In genomic region chr16:14044695-14045094, GRCm38 (mm10) we compare ENCODE assay signal across 15 mouse cellular contexts. TPM values are rescaled to one million over a fixed set of nuclear protein-coding genes. Genes with fewer than 3 reads are reported as not detected.
DNase-seq lines count a peak whose midpoint lies in the region; ATAC-seq and TF ChIP-seq lines count a peak whose summit lies in the region.
"Had no signal": no experiment of that assay in that cellular context is flagged by ENCODE, and none has a peak within 500 bp of the region (broad histone marks: within the 10 kb centered on the region; RNA-seq: fewer than 3 reads in every experiment).

No protein-coding gene starts in this region.

- ATAC-seq in forebrain, postnatal 0 days = peak; percentile 71
- ATAC-seq in forebrain, embryonic 14.5 days = no peak
- no peak for ATAC-seq in erythroblast, adult 5-6 weeks (replicated peaks; ENCODE audit: low FRiP score, poor library complexity, severe bottlenecking)

- H3K27me3 ChIP-seq in forebrain, postnatal 0 days (ENCODE audit: insufficient read depth, low read length) = no peaks in the 10 kb centered on the region
- H3K27me3 ChIP-seq in forebrain, embryonic 14.5 days (replicated peaks; ENCODE audit: control insufficient read depth, insufficient read depth, low read length) = no peaks in the 10 kb centered on the region
- H3K27me3 ChIP-seq: heart, embryonic 13.5 days; hindbrain, embryonic 12.5 days had no signal

- WGBS in forebrain, postnatal 0 days = 66% methylated on average over 8 of the region's 8 CpGs
- 78% methylated on average over 8 of the region's 8 CpGs for WGBS in forebrain, embryonic 14.5 days

- no peak overlapping the region for H3K27ac ChIP-seq in forebrain, postnatal 0 days (ENCODE audit: low read depth, low read length)
- no peak overlapping the region for H3K27ac ChIP-seq in forebrain, embryonic 14.5 days (ENCODE audit: low read depth, low read length)
- H3K27ac ChIP-seq: gastrocnemius, adult 2 months; heart, embryonic 13.5 days; hindbrain, embryonic 12.5 days; liver, embryonic 14.5 days had no signal

- no peaks in the 10 kb centered on the region for H3K36me3 ChIP-seq in forebrain, postnatal 0 days (ENCODE audit: insufficient read depth)
- no peaks in the 10 kb centered on the region for H3K36me3 ChIP-seq in forebrain, embryonic 14.5 days (ENCODE audit: control insufficient read depth, insufficient read depth, low read length)
- H3K36me3 ChIP-seq: heart, embryonic 13.5 days; hindbrain, embryonic 12.5 days had no signal

- H3K9ac ChIP-seq in forebrain, postnatal 0 days = no peak overlapping the region
- H3K9ac ChIP-seq in forebrain, embryonic 14.5 days (ENCODE audit: low read length) = no peak overlapping the region
- H3K9ac ChIP-seq: heart, embryonic 13.5 days; hindbrain, embryonic 12.5 days; liver, embryonic 14.5 days had no signal

- no peak overlapping the region for H3K4me3 ChIP-seq in forebrain, postnatal 0 days (ENCODE audit: low read depth, low read length)
- no peak overlapping the region for H3K4me3 ChIP-seq in forebrain, embryonic 14.5 days (ENCODE audit: low read depth, low read length)
- H3K4me3 ChIP-seq: gastrocnemius, adult 2 months; heart, embryonic 13.5 days; hindbrain, embryonic 12.5 days had no signal

- peak; percentile 35 for DNase-seq in forebrain, postnatal 0 days
- DNase-seq in forebrain, embryonic 14.5 days (ENCODE audit: low spot score) = no peak
- DNase-seq in left cerebral cortex, adult 9 months (ENCODE audit: low spot score in 2 of 2) = peak; percentile 33 to 71
- no peak for DNase-seq in left cerebral cortex, postnatal 10 days (ENCODE audit: extremely low spot score in 1 of 2, low spot score in 2 of 2)
- DNase-seq in cerebellum, postnatal 25 days = peak; percentile 65 to 78
- peak; percentile 26 for DNase-seq in right cerebral cortex, postnatal 14 days
- DNase-seq in spleen, postnatal 4 days (ENCODE audit: low spot score in 2 of 2) = no peak
- DNase-seq: gastrocnemius, adult 2 months; kidney, adult 8-10 months had no signal

- no peaks in the 10 kb centered on the region for H3K4me1 ChIP-seq in forebrain, postnatal 0 days (ENCODE audit: insufficient read depth)
- H3K4me1 ChIP-seq in forebrain, embryonic 14.5 days (ENCODE audit: control insufficient read depth, insufficient read depth, low read length) = no peaks in the 10 kb centered on the region
- H3K4me1 ChIP-seq: heart, embryonic 13.5 days; hindbrain, embryonic 12.5 days had no signal

- no peak overlapping the region for H3K4me2 ChIP-seq in forebrain, postnatal 0 days (ENCODE audit: low read depth)
- no peak overlapping the region for H3K4me2 ChIP-seq in forebrain, embryonic 14.5 days (ENCODE audit: low read length)
- H3K4me2 ChIP-seq: heart, embryonic 13.5 days; hindbrain, embryonic 12.5 days; midbrain, embryonic 11.5 days had no signal

- H3K9me3 ChIP-seq in forebrain, postnatal 0 days (ENCODE audit: low read length) = no peaks in the 10 kb centered on the region
- no peaks in the 10 kb centered on the region for H3K9me3 ChIP-seq in forebrain, embryonic 14.5 days (replicated peaks; ENCODE audit: control insufficient read depth, low read length)
- H3K9me3 ChIP-seq: heart, embryonic 13.5 days; hindbrain, embryonic 12.5 days had no signal

- intact Hi-C loops in left cerebral cortex, postnatal 10 days (cut with DNase I) = no loop called here

- no peak for TF ChIP-seq CTCF in forebrain, postnatal 0 days (IDR thresholded peaks at IDR 0.05; ENCODE audit: low read depth)

RNA-seq across cellular contexts. Expression of gene Ifitm7, which starts 58.0 kb away (rescaled TPM):
- 0.48 and 0.92 TPM in 2 replicates for total RNA-seq in forebrain, postnatal 0 days (2014; rRNA removed)
- polyA plus RNA-seq in forebrain, postnatal 0 days (2015; fragmentation: Nextera tagmentation; extraction: Ambion mirVana) = 0.36 and 0.44 TPM in 2 replicates
- 0.37 and 0.42 TPM in 2 replicates for polyA plus RNA-seq in forebrain, embryonic 14.5 days (2014; fragmentation: Nextera tagmentation; extraction: Ambion mirVana)
- total RNA-seq in left cerebral cortex, postnatal 10 days (2021) = 1 to 10 TPM in 1 of 2 experiments, under 1 TPM in 1; 0.75 to 2.5 TPM
- not detected in 2 replicates for total RNA-seq in erythroblast, adult 5-6 weeks (2015; ENCODE audit: low replicate concordance)
- total RNA-seq in erythroblast, adult 5-6 weeks (2017; ENCODE audit: low replicate concordance) = 0.98 TPM in 1 of 2 replicates, not detected in the other
- total RNA-seq: gastrocnemius, adult 2 months had no signal
- polyA plus RNA-seq: heart, embryonic 13.5 days; thymus, postnatal 0 days had no signal

RNA-seq across cellular contexts. Expression of gene 2900011O08Rik, which starts 58.3 kb away (rescaled TPM):
- 165 and 188 TPM in 2 replicates for total RNA-seq in forebrain, postnatal 0 days (2014; rRNA removed)
- 194 and 213 TPM in 2 replicates for polyA plus RNA-seq in forebrain, postnatal 0 days (2015; fragmentation: Nextera tagmentation; extraction: Ambion mirVana)
- polyA plus RNA-seq in forebrain, embryonic 14.5 days (2014; fragmentation: Nextera tagmentation; extraction: Ambion mirVana) = 142 and 156 TPM in 2 replicates
- total RNA-seq in left cerebral cortex, postnatal 10 days (2021) = 100 to 1,000 TPM; 292 to 312 TPM
- not detected in 2 replicates for total RNA-seq in erythroblast, adult 5-6 weeks (2015; ENCODE audit: low replicate concordance)
- not detected in 2 replicates for total RNA-seq in erythroblast, adult 5-6 weeks (2017; ENCODE audit: low replicate concordance)
- total RNA-seq: gastrocnemius, adult 2 months had no signal

Comparison
In these comparisons a context has a peak if more than half of its experiments do, and no peak if none do; other contexts are left out.
1. DNase-seq: peak in forebrain, postnatal 0 days (single experiment), left cerebral cortex, adult 9 months (2 of 2), cerebellum, postnatal 25 days (2 of 2) and right cerebral cortex, postnatal 14 days (single experiment); none in forebrain, embryonic 14.5 days (single experiment), left cerebral cortex, postnatal 10 days (0 of 2) and spleen, postnatal 4 days (0 of 2).
2. RNA of gene 2900011O08Rik, which starts 58.3 kb away (total RNA-seq): 292 to 312 TPM in left cerebral cortex, postnatal 10 days and 165 to 188 TPM in forebrain, postnatal 0 days; not detected in erythroblast, adult 5-6 weeks; every median in the first group is over 100 times any median in the second.